Mouse (Mus musculus) gastrocnemius, adult 2 months (tissue): ENCODE measurements at regions not wholly inside any gene's neighbourhood (a gene's known extent, or its start where the extent isn't known, plus 50 kb on each side); places are given as distances from the start of the nearest gene placed in this dataset.

ENCODE experiments used
- DNase-seq: peaks from one replicate; pipeline ENCODE4 v3.0.0; 2022
- H3K27ac ChIP-seq: fragments of 200-600 bp; 2 replicates; pipeline ENCODE4 v1.8.1; 2022; ENCODE audit warnings: mild to moderate bottlenecking
- H3K4me3 ChIP-seq: fragments of 200-600 bp; 2 replicates; pipeline ENCODE4 v1.8.1; 2022; ENCODE audit warnings: mild to moderate bottlenecking, moderate library complexity
- CTCF ChIP-seq: fragments of 200-600 bp; IDR thresholded peaks from 2 replicates; pipeline ENCODE4 v1.8.1; 2022; ENCODE audit warnings: antibody characterized with exemption, mild to moderate bottlenecking, moderate library complexity
- intact Hi-C: fragments of 180-260 bp; cut with DNase I; formaldehyde crosslinking; loops from one replicate; pipeline ENCODE4 v1.15.1; 2025

DNA sequence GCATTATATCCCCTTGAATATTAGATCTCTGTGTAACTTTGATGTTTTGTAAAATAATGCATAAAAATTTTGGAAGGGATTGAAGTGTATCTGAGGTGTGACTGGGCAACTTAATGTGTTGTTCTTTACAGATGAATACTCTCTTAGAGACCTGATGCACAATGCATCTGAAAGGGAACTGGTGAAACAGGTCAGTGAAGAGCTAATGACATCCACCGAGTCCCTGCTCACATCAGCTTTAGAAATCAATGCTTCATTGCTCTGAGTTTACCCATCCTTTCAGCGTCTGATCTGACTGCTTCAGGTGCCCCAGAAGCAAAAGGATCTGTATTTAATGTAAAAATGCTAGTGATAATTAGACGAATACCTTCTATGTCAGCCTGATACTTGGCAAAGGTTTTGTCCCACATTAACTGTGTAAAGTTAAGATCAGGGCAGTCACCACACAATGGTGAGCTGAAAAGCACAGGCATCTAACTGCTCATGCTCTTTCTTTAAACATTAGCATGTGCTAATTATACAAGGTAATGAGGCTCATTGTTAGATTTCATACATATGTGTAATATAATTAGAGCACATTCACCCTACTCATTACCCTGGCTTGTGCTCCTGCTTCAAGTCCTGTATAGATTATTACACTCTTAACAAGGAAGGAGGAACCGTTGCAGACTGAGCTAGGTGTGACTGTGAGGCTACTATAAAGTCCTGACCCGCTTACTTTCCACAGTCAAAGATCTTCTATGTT lies 204.6 kb upstream of the Tlr4 start:
- TF ChIP-seq CTCF = no peak
- intact Hi-C loops = no loop called here
- H3K4me3 ChIP-seq = no peak overlapping the region
- H3K27ac ChIP-seq = no peak overlapping the region
- DNase-seq = no peak

- TF ChIP-seq CTCF = no peak
- H3K4me3 ChIP-seq = no peak overlapping the region
- no peak overlapping the region for H3K27ac ChIP-seq
- intact Hi-C loops = no loop called here
- no peak for DNase-seq
Observed at GRCm38 (mm10) chr4:66618811-66619440, 208.5 kb upstream of the Tlr4 start.

- H3K27ac ChIP-seq = no peak overlapping the region
- DNase-seq = no peak
- no peak for TF ChIP-seq CTCF
- intact Hi-C loops = no loop called here
- H3K4me3 ChIP-seq = no peak overlapping the region
Observed at GRCm38 (mm10) chr4:66617743-66618736, 209.3 kb upstream of the Tlr4 start.

DNA sequence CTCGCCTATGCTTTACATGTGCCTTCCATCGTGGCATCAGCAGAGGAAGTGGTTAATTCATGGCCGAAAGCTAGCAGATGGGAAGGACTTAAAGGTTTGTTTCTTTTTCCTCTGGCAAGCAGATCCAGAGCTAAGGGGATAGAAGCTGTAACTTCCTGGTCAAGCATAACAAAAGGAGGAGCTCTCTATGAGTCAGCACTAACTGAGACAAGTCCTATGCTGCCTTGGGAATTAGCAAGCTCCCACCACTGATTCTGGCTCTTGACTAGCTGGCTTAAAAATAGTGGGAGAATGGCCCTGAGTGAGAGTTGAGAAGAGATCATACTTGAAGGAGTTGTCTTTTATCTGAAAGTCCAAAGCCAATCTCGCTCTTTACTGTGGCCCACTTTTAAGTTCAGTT lies 210.3 kb upstream of the Tlr4 start:
- no peak for TF ChIP-seq CTCF
- intact Hi-C loops = no loop called here
- Histone ChIP-seq H3K4me3 (no peak overlapping the region), H3K27ac (no peak overlapping the region)
- DNase-seq = no peak

GRCm38 (mm10) chr4:66604849-66605248 lies 200.4 kb upstream of the Astn2 start:
- intact Hi-C loops = no loop called here
- no peak overlapping the region for H3K27ac ChIP-seq
- H3K4me3 ChIP-seq = no peak overlapping the region
- no peak for TF ChIP-seq CTCF
- DNase-seq = no peak

DNA sequence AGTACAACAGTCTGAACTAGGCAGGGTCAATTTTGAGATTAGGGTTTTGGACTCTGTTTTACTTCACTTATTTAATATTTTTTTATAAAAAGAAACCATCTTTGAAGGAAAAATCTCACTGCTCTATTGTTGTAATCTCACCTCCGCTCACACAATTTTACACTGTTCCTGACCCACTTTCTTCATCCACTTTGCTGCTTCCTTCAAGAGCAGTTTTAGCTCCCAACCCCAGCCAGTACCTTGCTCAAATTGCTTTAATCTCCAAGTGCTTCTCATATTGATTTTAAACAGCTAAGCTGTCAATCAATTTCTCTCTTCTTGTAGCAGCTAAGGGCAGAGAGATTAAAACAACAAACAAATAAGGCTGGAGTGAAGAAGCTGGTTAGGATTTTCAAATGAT lies 194.3 kb upstream of the Astn2 start:
- Histone ChIP-seq H3K27ac (no peak overlapping the region), H3K4me3 (no peak overlapping the region)
- intact Hi-C loops = no loop called here
- no peak for TF ChIP-seq CTCF
- no peak for DNase-seq

DNA sequence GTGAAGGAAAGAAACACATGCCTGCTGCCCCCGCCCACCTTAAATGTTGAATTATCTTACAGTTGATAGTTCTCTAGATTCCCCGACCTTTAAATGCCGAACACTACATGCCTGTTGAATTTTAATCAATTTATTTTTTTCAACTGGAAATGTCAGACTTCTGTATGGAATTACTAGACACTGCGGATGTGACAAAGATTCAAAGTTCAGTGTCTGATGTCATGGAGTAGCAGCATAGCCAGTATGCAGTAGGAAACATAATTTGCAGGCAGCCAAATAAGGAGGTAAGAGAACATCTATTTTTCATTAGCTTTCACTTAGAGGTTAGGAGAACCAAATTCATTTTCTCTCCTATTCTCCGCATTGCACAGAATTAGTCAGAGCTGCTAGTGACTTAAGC lies 182.2 kb upstream of the Astn2 start:
- H3K4me3 ChIP-seq = no peak overlapping the region
- intact Hi-C loops = no loop called here
- no peak for TF ChIP-seq CTCF
- DNase-seq = no peak
- no peak overlapping the region for H3K27ac ChIP-seq

DNA sequence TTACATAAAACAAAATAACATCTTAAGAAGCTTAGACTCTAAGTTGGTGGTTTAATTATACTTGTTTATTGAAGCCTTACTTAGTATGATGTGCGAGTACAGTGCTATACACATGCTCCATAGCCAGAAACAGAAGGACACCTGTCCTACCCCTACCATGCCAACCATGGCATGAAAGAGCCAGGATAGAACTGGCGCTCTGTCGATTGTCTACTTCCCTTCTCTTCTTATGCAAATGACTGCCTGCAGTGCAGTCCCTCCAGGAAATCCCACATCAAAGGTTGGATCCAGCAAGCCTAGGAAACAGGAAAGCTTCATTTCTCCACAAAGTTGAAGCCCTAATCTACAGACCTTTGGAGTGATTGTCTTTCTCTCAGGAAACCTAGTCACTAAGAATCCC lies 181.8 kb upstream of the Astn2 start:
- TF ChIP-seq CTCF = no peak
- H3K27ac ChIP-seq = no peak overlapping the region
- DNase-seq = no peak
- no peak overlapping the region for H3K4me3 ChIP-seq
- intact Hi-C loops = no loop called here

DNA sequence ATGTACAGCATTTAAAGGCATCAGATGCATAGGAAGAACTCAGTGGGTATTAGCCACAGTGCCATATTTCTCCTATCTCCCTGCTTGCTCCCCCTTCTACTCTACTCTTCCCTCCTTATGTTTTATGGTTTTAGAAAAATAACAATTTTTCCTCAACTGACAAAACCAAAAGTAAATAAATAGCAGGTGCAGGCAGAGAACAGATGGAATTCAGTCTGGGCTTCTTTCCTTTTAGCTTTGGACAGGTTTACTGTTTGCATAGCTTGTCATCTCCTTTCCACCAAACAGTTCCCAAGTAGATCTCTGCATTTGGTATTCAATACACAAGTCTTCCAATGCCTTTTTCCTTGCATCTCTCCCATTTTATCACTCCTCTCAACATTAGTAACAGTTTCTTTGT lies 152.5 kb upstream of the Astn2 start:
- no peak for DNase-seq
- no peak for TF ChIP-seq CTCF
- intact Hi-C loops = no loop called here

GRCm38 (mm10) chr4:66550306-66551104 lies 146.1 kb upstream of the Astn2 start:
- no peak for DNase-seq
- Histone ChIP-seq H3K27ac (no peak overlapping the region), H3K4me3 (no peak overlapping the region)
- intact Hi-C loops = no loop called here
- TF ChIP-seq CTCF = no peak

More for the DNA sequence above, 152.5 kb upstream of the Astn2 start:
- Histone ChIP-seq H3K27ac (no peak overlapping the region), H3K4me3 (no peak overlapping the region)

- no peak overlapping the region for H3K4me3 ChIP-seq
- DNase-seq = no peak
- TF ChIP-seq CTCF = no peak
- intact Hi-C loops = no loop called here
- no peak overlapping the region for H3K27ac ChIP-seq
Observed at GRCm38 (mm10) chr4:66542833-66543436, 138.5 kb upstream of the Astn2 start.

DNA sequence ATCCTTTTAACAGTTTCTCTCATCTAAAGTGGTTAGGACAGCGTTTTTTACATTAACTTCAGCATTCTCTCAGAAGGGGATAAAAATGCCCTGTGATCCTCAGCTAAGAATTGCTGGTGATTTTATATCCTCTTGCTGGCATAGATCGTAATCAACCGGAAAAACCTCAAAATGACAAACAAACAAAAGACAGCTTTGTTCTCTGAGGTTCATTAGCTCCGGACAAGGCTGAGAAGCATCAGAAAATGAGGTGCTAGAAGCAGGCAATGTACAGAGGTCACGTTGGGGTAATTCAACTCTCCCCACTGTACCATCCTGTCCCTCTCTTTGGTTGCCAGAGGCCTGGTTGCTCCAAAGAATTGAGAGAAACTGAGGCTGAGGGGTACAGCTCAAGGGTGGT lies 120.0 kb upstream of the Astn2 start:
- Histone ChIP-seq H3K27ac (no peak overlapping the region), H3K4me3 (no peak overlapping the region)
- intact Hi-C loops = no loop called here
- TF ChIP-seq CTCF = no peak
- no peak for DNase-seq
